Mouse (Mus musculus): ENCODE results near the gene Dnah7c.

DNA sequence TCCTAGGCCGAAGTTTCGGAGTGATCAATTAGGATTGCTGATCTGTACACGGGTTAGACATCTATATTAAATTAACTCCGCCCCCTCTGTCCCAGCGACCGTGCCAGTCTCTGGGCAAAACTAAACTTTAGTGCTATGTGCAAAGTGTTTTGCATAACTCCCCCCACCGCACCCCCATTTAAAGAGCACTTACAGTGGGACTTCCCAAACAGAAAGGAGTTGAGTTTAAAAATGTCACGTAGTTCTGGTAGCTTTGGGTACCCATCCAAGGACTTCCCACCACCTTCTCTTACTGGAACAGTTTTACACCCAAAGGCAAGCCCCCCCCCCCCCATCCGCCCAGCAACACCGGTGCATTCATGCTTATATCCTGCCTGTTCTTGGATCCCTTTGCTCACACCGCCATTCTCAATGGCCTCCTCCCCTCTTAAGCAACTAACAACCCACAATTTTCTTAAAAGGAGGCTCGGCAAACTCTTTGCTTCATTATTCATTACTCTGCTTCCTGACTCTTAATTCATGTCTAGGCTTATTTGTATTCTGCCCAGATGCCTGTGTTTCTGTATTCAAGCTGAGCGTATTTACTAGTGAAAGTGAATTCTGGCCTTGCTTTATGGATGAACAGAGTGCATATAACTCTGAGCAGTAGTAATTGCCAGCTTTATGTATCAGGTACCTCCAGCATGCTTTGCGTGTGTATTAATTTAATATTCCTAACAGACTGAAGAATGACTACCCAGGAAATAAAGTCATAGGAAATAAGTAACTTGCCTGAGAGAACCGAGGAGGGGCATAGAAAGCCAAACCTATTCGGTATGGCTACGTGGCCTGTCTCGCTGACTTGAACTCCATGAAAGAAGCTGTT lies 428.9 kb downstream of the Dnah7c start:
- TF ChIP-seq POLR2A (IDR thresholded peaks at IDR 0.05; ENCODE audit: insufficient read length, low read depth): no peak
- no peak for TF ChIP-seq MYOD1 (IDR thresholded peaks at IDR 0.05; ENCODE audit: control insufficient read depth in 1 of 3, insufficient read length in 2 of 3, low read depth in 2 of 3)

Measured in myocyte (in vitro differentiated cells).